Mouse (Mus musculus) forebrain, embryonic 12.5 days (tissue): ENCODE measurements around the gene Sema6d. TPM values are rescaled to one million over a fixed set of nuclear protein-coding genes. Genes with fewer than 3 reads are reported as not detected.

Experiments used
- ATAC-seq: fragments of 200-750 bp; cut with Nextera tagmentation; 2 replicates; pipeline ENCODE4 v1.8.0; 2017; ENCODE audit warnings: moderate TSS enrichment; ENCODE audit not compliant: low FRiP score
- H3K27ac ChIP-seq: fragments of 300-500 bp; sonication (generic); 2 replicates; pipeline ENCODE4 v1.5.1; 2016; ENCODE audit warnings: mild to moderate bottlenecking
- H3K27me3 ChIP-seq: fragments of 300-500 bp; sonication (generic); 2 replicates; pipeline ENCODE4 v1.6.1; 2016; ENCODE audit warnings: mild to moderate bottlenecking
- H3K36me3 ChIP-seq: fragments of 300-500 bp; sonication (generic); replicated peaks from 2 replicates; pipeline ENCODE4 v1.6.1; 2016; ENCODE audit warnings: mild to moderate bottlenecking
- H3K4me1 ChIP-seq: fragments of 300-500 bp; sonication (generic); 2 replicates; pipeline ENCODE4 v1.6.1; 2016
- H3K4me2 ChIP-seq: fragments of 300-500 bp; sonication (generic); 2 replicates; pipeline ENCODE4 v1.6.1; 2016; ENCODE audit warnings: mild to moderate bottlenecking, moderate library complexity
- H3K4me3 ChIP-seq: fragments of 300-500 bp; sonication (generic); replicated peaks from 2 replicates; pipeline ENCODE4 v1.5.1; 2016; ENCODE audit warnings: mild to moderate bottlenecking
- H3K9ac ChIP-seq: fragments of 300-500 bp; sonication (generic); 2 replicates; pipeline ENCODE4 v1.6.1; 2016; ENCODE audit warnings: mild to moderate bottlenecking
- H3K9me3 ChIP-seq: fragments of 300-500 bp; sonication (generic); 2 replicates; pipeline ENCODE4 v1.6.1; 2016
- WGBS: fragments of 180-500 bp; shearing (Covaris S2); methylation state at CpG from one replicate; pipeline ENCODE4 v1.1.7; 2016; 5-methylcytosine and 5-hydroxymethylcytosine counted together
- polyA plus RNA-seq: library from polyadenylated mRNA; unstranded; fragments of >200 nt; fragmentation: Nextera tagmentation; extraction: Ambion mirVana; gene quantifications from 2 replicates; pipeline ENCODE4 v1.2.1, GENCODE M21; 2016

Sema6d gene
- polyA plus RNA-seq, 1 experiment from 2014 or later = 19.8 TPM

DNA sequence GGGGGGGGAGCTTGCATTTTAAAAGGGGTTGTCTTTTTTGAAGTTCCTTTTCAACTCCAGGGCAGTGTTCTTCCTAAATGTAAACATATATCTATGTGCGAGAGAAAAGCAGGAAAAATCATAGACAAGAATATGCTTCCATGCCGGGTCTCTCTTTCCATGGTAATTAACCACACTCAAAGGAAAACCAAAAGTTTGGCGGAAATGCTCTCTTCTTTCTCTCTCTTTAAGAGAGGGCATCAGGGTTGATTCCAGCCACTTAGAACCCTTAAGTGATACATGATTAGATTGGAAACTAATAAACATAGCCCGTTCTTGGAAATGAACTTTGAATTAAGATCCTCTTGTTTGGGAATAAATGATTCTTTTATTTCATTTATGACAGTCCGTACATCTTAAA lies 519.2 kb downstream of the Sema6d start:
- H3K4me1 ChIP-seq = peaks cover 25% of the 10 kb centered on the region
- no peak for ATAC-seq
- 27% methylated on average over 5 of the region's 5 CpGs for WGBS
- H3K27me3 ChIP-seq = peaks cover 26% of the 10 kb centered on the region
- no peak overlapping the region for H3K9ac ChIP-seq
- no peaks in the 10 kb centered on the region for H3K36me3 ChIP-seq
- peak overlapping the region; percentile 77; the same call in 1 of the 2 replicates for H3K4me3 ChIP-seq
- H3K27ac ChIP-seq = no peak overlapping the region
- H3K9me3 ChIP-seq = no peaks in the 10 kb centered on the region
- H3K4me2 ChIP-seq = peak overlapping the region; percentile 95

DNA sequence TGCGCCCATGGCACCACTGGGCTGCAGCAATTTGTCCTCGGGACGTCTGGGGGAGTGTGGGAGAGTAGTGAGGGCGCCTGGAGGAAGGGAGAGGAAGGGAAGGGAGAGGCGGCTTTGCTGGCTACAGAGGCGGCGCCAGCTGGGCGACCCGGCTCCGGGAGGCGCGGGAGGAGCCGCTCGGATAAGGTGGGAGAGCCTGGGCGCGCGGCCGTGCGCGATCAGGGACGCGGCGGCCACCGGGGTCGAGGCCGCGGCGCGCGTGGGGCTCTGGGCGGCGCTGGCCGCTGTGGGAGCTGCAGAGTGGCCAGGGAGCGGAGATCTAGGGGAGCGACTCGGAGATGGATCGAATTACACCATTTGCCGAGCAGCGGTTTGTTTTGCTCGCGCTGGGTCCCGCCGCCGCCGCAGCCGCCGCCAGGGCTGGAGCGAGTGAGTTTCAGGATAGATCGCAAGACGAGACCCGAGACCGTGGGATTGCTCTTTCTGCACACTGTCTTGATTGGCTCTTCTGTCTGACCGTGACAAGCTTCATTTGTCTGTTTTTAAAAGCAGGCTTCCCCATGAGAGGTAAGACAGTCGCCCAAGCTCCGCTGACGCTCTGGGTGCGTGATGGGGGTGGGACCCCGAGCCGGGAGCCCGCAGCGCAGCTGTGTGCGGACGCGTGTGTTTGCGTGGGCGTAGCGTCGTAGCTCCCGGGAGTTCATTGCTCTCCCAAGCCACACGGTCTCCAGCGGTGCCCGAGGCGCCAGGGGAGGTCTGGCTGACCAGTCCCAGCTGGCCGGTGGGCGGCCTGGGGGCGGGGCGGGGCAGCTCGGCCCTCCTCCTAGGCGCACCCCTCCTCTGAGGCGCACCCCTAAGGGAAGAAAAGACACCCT lies 520.2 kb downstream of the Sema6d start:
- H3K4me2 ChIP-seq = peak overlapping the region; percentile 95
- WGBS = under 1% methylated on average over 78 of the region's 80 CpGs
- peaks cover 25% of the 10 kb centered on the region for H3K4me1 ChIP-seq
- peaks cover 26% of the 10 kb centered on the region for H3K27me3 ChIP-seq
- ATAC-seq = peak; percentile 86
- peak overlapping the region; percentile 69 for H3K9ac ChIP-seq
- no peaks in the 10 kb centered on the region for H3K36me3 ChIP-seq
- H3K4me3 ChIP-seq = peak overlapping the region; percentile 77
- peak overlapping the region; percentile 87 for H3K27ac ChIP-seq
- no peaks in the 10 kb centered on the region for H3K9me3 ChIP-seq

DNA sequence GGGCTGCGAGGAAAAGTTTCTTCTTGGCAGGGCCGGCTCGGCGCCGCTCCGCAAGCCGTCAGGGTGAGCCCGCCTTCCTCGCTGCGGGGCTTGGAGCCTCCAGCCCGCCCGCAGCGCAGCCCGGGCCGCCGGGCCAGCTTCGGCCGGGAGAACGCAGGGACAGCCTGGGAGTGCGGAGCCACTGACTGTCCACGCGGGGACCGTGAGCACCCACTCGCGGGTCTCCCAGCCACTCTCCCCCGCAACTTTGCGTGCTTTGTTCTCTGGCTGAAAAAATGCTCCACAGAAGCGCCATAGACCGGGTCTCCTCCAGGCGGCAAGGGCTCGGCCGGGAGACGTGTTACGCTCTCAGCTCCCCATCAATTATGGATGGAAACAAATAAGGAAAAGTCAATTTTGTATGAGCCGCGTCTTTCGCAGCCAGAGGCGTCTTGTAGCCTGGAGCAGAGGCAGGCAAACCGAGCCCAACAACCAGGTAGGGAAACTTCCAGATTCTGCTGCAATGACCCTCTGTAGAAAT lies 520.9 kb downstream of the Sema6d start:
- Histone ChIP-seq H3K4me2 (peak overlapping the region; percentile 95), H3K9me3 (no peaks in the 10 kb centered on the region), H3K9ac (peak overlapping the region; percentile 69), H3K4me1 (peaks cover 25% of the 10 kb centered on the region), H3K27ac (peak overlapping the region; percentile 87), H3K27me3 (peaks cover 26% of the 10 kb centered on the region), H3K4me3 (peak overlapping the region; percentile 77), H3K36me3 (no peaks in the 10 kb centered on the region)
- WGBS = under 1% methylated on average over 35 of the region's 39 CpGs
- peak; percentile 74 for ATAC-seq

DNA sequence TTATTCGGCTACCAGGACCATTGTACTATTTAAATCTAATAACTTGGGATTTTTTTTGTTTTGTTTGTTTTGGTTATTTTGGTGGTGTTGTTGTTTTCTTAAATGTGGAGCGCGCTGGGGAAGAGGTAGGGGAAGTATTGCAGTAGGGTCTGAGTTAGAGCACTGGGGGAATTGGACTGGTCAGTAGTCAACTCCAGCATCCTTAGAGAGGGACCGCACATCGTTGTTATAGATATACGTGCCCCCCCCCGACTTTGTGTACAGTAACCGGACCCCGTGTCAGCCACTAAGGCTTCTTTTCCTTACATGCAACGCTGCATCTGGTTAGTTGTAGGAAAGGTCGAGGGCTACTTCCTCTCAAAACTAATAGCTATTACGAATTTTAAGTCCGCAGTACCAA lies 521.5 kb downstream of the Sema6d start:
- Histone ChIP-seq H3K27me3 (peaks cover 26% of the 10 kb centered on the region), H3K4me1 (peaks cover 25% of the 10 kb centered on the region), H3K9me3 (no peaks in the 10 kb centered on the region), H3K4me3 (peak overlapping the region; percentile 77), H3K36me3 (no peaks in the 10 kb centered on the region), H3K27ac (no peak overlapping the region), H3K9ac (peak overlapping the region; percentile 69), H3K4me2 (peak overlapping the region; percentile 95)
- WGBS = 19% methylated on average over 13 of the region's 13 CpGs
- ATAC-seq = no peak

DNA sequence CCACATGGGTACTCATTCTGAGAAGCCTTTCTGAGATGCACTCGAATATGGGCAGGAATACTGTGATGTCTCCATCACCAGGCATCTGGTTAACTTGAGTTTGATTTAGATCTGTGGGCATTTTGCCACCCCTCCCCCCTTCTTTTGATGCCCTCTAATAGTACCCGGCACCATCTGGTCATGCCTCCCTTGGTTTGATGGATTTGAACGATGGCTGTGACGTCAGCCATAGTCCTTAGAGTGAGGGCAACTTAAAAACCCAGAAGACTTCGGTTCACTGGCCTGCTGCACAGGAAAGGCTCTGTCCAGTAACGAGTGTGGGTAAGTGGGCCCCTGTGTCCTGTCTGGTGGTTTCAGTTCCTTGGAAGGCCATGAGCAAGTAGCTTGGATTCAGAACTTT lies 522.5 kb downstream of the Sema6d start:
- H3K4me1 ChIP-seq = peaks cover 25% of the 10 kb centered on the region
- 58% methylated on average over 6 of the region's 6 CpGs for WGBS
- H3K4me2 ChIP-seq = peak overlapping the region; percentile 95
- H3K27me3 ChIP-seq = peaks cover 25% of the 10 kb centered on the region
- H3K36me3 ChIP-seq = no peaks in the 10 kb centered on the region
- H3K9ac ChIP-seq = peak overlapping the region; percentile 69; the same call in 1 of the 2 replicates
- H3K27ac ChIP-seq = peak overlapping the region; percentile 19; the same call in 1 of the 2 replicates
- H3K4me3 ChIP-seq = peak overlapping the region; percentile 77
- H3K9me3 ChIP-seq = no peaks in the 10 kb centered on the region
- no peak for ATAC-seq

DNA sequence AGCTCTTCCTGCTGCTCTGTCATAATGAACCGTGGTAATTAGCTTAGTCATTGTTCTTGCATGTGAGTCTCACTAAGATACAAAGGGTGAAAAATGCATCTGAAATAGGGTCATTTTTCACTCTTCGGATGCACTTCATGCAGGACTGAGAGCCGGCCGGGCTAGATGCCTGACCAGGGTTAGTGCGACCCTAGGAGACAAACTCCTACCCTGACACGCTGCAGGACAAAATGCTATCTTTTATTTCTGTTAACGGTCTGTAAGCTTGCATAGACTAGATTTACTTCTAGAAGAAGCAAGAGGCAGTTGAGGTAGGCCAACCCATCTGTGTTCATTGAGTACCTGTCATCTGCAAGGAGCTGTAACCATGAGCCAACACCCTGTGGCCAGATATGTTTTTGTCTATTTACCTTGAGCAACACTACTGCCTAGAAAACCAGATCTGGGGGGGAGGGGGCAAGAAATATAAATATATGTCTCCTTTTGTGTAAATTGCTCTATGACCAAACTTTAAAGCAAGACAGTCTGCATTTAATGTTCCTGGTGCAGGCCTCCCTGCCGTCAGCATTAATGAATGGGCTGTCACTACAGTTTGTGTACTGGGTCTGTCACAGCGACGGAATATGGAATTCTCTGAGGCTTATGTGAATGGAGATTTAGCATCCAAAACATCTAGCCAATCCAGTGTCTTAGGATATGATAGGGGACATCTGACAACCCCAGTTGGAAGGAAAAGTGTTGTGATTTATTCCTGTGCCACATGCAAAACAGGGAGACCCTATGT lies 523.1 kb downstream of the Sema6d start:
- ATAC-seq = no peak
- WGBS = 60% methylated on average over 10 of the region's 10 CpGs
- no peaks in the 10 kb centered on the region for H3K36me3 ChIP-seq
- peak overlapping the region; percentile 95 for H3K4me2 ChIP-seq
- H3K4me1 ChIP-seq = peaks cover 28% of the 10 kb centered on the region
- no peaks in the 10 kb centered on the region for H3K9me3 ChIP-seq
- peak overlapping the region; percentile 77 for H3K4me3 ChIP-seq
- no peak overlapping the region for H3K9ac ChIP-seq
- peaks cover 18% of the 10 kb centered on the region for H3K27me3 ChIP-seq
- H3K27ac ChIP-seq = no peak overlapping the region; the same call in 1 of the 2 replicates

DNA sequence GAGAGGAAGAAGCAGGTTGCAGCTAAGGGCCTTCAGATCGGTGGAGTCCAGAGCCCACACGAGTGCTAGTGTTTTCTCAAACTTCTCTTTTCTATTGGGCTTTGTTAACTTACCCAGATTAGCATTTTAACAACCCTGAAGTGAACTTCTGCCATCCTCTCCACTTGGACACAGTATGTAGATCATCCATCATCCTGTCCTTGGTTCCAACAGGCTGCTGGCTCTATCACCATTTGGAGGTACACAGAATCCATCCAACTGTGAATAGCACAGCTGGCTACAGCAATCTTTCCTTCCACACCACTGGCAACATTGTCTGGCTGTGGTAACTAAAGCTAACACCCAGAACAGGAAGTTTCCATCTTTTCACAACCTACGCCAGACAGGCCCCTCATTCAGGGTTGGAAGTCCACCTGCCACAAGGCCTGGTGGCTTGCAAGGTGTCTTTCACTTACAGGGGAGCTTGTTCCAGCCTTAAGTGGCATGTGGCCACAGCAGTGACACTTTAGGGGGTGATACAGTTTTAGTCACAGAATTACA lies 524.0 kb downstream of the Sema6d start:
- no peaks in the 10 kb centered on the region for H3K36me3 ChIP-seq
- 62% methylated on average over 3 of the region's 3 CpGs for WGBS
- H3K4me2 ChIP-seq = peak overlapping the region; percentile 24
- H3K27me3 ChIP-seq = peaks cover 10% of the 10 kb centered on the region
- H3K4me1 ChIP-seq = peaks cover 28% of the 10 kb centered on the region
- ATAC-seq = no peak
- 0 out of 2 replicates have a peak overlapping the region, but pooled peaks have one; percentile 77 for H3K4me3 ChIP-seq
- H3K9ac ChIP-seq = no peak overlapping the region
- H3K27ac ChIP-seq = no peak overlapping the region
- H3K9me3 ChIP-seq = no peaks in the 10 kb centered on the region

DNA sequence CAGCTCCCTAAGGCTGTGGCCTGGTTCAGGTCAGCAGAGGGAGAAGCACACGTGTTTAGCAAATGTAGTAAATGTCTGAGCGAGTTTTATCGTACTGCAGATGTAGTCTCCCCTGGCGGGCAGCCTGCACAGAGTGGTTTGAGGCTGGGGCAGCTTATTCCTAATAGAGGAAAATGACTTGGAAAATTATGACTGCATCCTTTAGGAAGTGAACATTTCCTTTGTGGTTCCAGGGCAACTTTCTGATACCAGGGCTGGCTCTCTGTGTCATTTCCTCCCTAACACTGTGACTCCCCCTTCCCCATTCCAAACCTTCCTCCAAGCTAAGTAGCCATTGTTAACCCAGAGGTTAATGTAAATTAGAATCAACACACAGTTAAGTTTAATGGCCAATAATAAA lies 527.0 kb downstream of the Sema6d start:
- Histone ChIP-seq H3K27ac (no peak overlapping the region), H3K4me2 (no peak overlapping the region), H3K4me1 (peaks cover 13% of the 10 kb centered on the region), H3K27me3 (peaks cover 8% of the 10 kb centered on the region; the same call in 1 of the 2 replicates), H3K9ac (no peak overlapping the region), H3K4me3 (no peak overlapping the region), H3K9me3 (no peaks in the 10 kb centered on the region), H3K36me3 (no peaks in the 10 kb centered on the region)
- no peak for ATAC-seq
- 83% methylated on average over 4 of the region's 4 CpGs for WGBS

DNA sequence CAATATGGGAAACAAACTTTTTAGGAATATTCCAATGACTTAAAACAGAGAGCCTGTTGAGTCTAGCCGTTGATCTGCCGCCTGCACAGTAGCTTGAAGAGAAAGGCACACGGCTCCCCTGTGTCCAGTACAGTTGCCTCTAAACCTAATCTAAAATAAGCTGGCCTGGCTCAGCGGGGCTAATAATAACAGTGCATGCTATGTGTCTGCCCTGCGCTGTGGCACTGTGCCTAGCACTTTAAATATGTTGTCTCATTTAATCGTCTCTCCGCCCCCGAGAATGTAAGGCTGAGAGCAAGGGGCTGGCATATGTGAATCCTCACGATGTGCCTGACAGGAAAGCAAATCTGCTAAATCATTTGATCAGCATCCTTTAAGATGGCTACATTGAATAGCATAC lies 527.7 kb downstream of the Sema6d start:
- 82% methylated on average over 9 of the region's 9 CpGs for WGBS
- no peak for ATAC-seq

DNA sequence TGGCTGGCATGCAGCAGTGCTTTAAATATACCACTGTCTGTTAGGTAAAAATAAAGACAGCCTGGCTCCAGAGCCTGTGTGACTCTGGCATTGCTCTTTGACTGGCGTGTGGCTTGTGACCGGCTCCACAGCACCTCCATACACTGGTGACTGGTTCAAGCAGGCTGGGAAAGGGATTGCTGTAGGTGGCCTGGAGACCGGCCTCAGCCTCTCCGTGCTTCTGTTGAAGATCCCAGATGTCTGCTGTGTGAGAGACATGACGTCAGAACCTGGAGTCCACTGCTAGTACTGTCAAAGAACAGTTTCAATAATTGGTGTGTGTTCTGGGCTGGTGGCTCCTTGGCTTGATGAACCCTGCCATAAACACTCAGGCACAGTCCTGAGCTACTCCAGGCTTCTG lies 528.3 kb downstream of the Sema6d start:
- WGBS = 78% methylated on average over 5 of the region's 5 CpGs
- Histone ChIP-seq H3K4me3 (no peak overlapping the region), H3K9ac (no peak overlapping the region), H3K36me3 (no peaks in the 10 kb centered on the region), H3K27me3 (no peaks in the 10 kb centered on the region), H3K4me1 (peaks cover 3% of the 10 kb centered on the region; the same call in 1 of the 2 replicates), H3K9me3 (no peaks in the 10 kb centered on the region), H3K27ac (no peak overlapping the region), H3K4me2 (no peak overlapping the region)
- ATAC-seq = no peak

More for the DNA sequence above, 527.7 kb downstream of the Sema6d start:
- Histone ChIP-seq H3K9ac (no peak overlapping the region), H3K27ac (no peak overlapping the region), H3K4me2 (no peak overlapping the region), H3K27me3 (peaks cover 2% of the 10 kb centered on the region; the same call in 1 of the 2 replicates), H3K36me3 (no peaks in the 10 kb centered on the region), H3K4me3 (no peak overlapping the region), H3K4me1 (peaks cover 6% of the 10 kb centered on the region), H3K9me3 (no peaks in the 10 kb centered on the region)

DNA sequence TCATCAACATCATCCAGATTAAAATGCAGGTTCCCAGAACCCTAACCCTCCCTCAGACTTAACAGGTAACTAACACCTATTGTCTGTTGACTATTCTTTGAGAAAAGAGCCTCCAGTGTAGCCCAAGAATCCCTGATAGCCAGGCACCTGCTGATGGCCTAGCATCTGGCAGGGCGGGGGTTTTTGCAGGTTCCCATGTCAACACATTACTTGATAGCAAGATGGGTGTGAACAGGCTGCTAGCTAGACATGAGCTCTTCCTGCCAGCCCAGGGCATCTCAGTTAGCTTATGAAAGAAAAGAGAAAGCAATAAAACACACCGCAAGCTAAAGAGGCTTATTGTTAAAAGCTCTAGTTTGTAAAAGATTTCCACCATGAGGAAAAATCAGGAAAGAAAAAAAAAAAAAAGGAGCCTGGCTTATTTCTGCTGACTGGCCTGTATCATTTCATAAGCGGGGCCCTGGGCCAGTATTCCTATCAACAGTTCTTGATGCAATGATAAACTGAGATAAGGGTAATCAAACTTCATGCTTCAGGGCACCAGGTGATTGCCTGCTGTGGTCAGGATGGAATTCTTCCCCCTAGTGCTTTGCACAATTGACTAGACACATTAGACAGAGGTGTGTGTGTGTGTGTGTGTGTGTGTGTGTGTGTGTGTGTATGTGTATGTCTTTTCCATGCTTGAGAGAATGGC lies 528.9 kb downstream of the Sema6d start:
- H3K9me3 ChIP-seq = no peaks in the 10 kb centered on the region
- H3K4me3 ChIP-seq = no peak overlapping the region
- H3K36me3 ChIP-seq = no peaks in the 10 kb centered on the region
- no peak overlapping the region for H3K4me2 ChIP-seq
- no peak overlapping the region for H3K27ac ChIP-seq
- ATAC-seq = no peak
- no peak overlapping the region for H3K9ac ChIP-seq
- WGBS = 79% methylated on average over 3 of the region's 3 CpGs
- no peaks in the 10 kb centered on the region for H3K27me3 ChIP-seq
- peaks cover 3% of the 10 kb centered on the region; the same call in 1 of the 2 replicates for H3K4me1 ChIP-seq
